Mouse (Mus musculus) limb, embryonic 14.5 days (tissue): ENCODE data around the gene Siae. TPM values are rescaled to one million over a fixed set of nuclear protein-coding genes. Genes with fewer than 3 reads are reported as not detected.

Experiments
- ATAC-seq: fragments of 200-750 bp; cut with Nextera tagmentation; 2 replicates; pipeline ENCODE4 v1.8.0; 2017; ENCODE audit warnings: low read depth, moderate number of reproducible peaks, moderate TSS enrichment; ENCODE audit not compliant: low FRiP score
- DNase-seq: peaks from one replicate; pipeline ENCODE4 v3.0.0-alpha.2; 2015; ENCODE audit warnings: low spot score
- H3K27ac ChIP-seq: fragments of 300-500 bp; sonication (generic); replicated peaks from 2 replicates; pipeline ENCODE4 v1.5.1; 2014; ENCODE audit warnings: low read depth, mild to moderate bottlenecking, low read length, moderate library complexity, mixed read lengths
- H3K27me3 ChIP-seq: fragments of 300-500 bp; sonication (generic); 2 replicates; pipeline ENCODE4 v1.6.1; 2014; ENCODE audit warnings: low read length, mixed read lengths; ENCODE audit not compliant: control insufficient read depth, insufficient read depth
- H3K36me3 ChIP-seq: fragments of 300-500 bp; sonication (generic); 2 replicates; pipeline ENCODE4 v1.6.1; 2014; ENCODE audit warnings: mild to moderate bottlenecking, low read length, moderate library complexity, mixed read lengths; ENCODE audit not compliant: control insufficient read depth, insufficient read depth
- H3K4me1 ChIP-seq: fragments of 300-500 bp; sonication (generic); 2 replicates; pipeline ENCODE4 v1.6.1; 2014; ENCODE audit warnings: antibody characterized with exemption, low read length, mixed read lengths; ENCODE audit not compliant: control insufficient read depth, insufficient read depth
- H3K4me2 ChIP-seq: fragments of 300-500 bp; sonication (generic); replicated peaks from 2 replicates; pipeline ENCODE4 v1.6.1; 2014; ENCODE audit warnings: low read depth, mild to moderate bottlenecking, low read length, moderate library complexity; ENCODE audit not compliant: severe bottlenecking
- H3K4me3 ChIP-seq: fragments of 300-500 bp; sonication (generic); replicated peaks from 2 replicates; pipeline ENCODE4 v1.5.1; 2014; ENCODE audit warnings: low read length
- H3K9ac ChIP-seq: fragments of 300-500 bp; sonication (generic); 2 replicates; pipeline ENCODE4 v1.6.1; 2014; ENCODE audit warnings: mild to moderate bottlenecking, low read depth, low read length, moderate library complexity; ENCODE audit not compliant: severe bottlenecking
- H3K9me3 ChIP-seq: fragments of 300-500 bp; sonication (generic); 2 replicates; pipeline ENCODE4 v1.6.1; 2016; ENCODE audit warnings: low read length; ENCODE audit not compliant: control insufficient read depth
- POLR2A ChIP-seq: fragments of 200-500 bp; IDR thresholded peaks from 2 replicates; pipeline ENCODE4 v1.8.0; 2012; ENCODE audit warnings: inconsistent platforms, mild to moderate bottlenecking, moderate library complexity, borderline replicate concordance; ENCODE audit not compliant: insufficient read depth, insufficient read length; ENCODE audit errors: extremely low read depth
- WGBS: fragments of 180-500 bp; shearing (Covaris S2); extraction: QIAGEN DNeasy Blood & Tissue Kit; methylation state at CpG from one replicate; pipeline ENCODE4 v1.1.7; 2014; 5-methylcytosine and 5-hydroxymethylcytosine counted together
- polyA plus RNA-seq, 2 experiments: library from polyadenylated mRNA; depleted of rRNA in 1 of 2; stranded (reverse) in 1 of 2; unstranded in 1 of 2; fragments of >200 nt; fragmentation: Nextera tagmentation in 1 of 2; extraction: Ambion mirVana in 1 of 2; gene quantifications; 2 replicates each; pipeline versions ENCODE4 v1.2.1 to v1.2.3; 2012 to 2014

Siae gene
- polyA plus RNA-seq, 2 experiments, result 8.1 to 9.4 TPM

DNA sequence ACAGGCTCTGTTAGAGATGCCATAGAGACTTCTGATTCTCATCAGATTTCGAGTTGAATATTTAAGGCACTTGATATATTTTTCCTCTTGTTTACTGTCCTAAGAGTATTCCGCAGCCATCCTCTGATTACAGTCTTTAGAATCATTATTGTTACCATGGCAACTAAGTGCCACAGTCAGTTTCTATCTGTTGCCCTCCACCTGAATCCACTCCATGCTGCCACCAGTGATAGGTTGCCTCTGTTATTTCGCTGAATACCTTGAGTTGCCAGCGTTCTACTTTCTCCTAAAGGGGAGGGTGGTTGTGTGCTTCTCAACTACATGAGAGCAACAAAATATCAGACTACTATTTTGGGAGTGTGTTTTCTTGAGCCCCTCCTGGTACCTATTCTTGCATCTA is 31.2 kb downstream of the Siae start:
- Histone ChIP-seq H3K4me1 (no peaks in the 10 kb centered on the region), H3K4me3 (no peak overlapping the region), H3K4me2 (no peak overlapping the region), H3K27ac (no peak overlapping the region), H3K36me3 (no peaks in the 10 kb centered on the region), H3K27me3 (no peaks in the 10 kb centered on the region), H3K9me3 (no peaks in the 10 kb centered on the region), H3K9ac (no peak overlapping the region)
- 79% methylated on average over 4 of the region's 4 CpGs for WGBS
- no peak for TF ChIP-seq POLR2A
- ATAC-seq, result no peak
- no peak for DNase-seq

DNA sequence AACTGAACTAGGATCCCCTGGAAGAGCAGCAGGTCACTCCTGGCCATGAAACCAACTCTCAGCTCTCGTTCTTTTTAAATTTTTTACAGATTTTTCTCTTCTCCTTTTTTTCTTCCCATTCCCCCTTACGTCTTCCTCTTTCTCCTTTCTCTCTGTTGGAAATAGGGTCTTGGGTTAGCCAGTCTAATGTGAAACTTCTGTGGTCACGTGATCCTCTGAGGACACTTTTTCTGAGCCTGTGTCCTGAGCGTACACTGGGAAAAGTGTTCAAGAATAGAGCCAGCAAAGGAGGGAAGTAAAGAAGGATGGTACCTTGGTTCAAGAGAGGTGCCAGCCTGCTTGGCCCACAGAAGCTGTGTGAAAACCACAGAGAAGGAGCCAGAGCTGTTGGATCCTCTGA is 34.9 kb downstream of the Siae start:
- no peak overlapping the region for H3K27ac ChIP-seq
- TF ChIP-seq POLR2A, result no peak
- 87% methylated on average over 4 of the region's 4 CpGs for WGBS
- no peaks in the 10 kb centered on the region for H3K9me3 ChIP-seq
- H3K36me3 ChIP-seq, result no peaks in the 10 kb centered on the region
- no peak overlapping the region for H3K9ac ChIP-seq
- H3K4me2 ChIP-seq, result no peak overlapping the region
- H3K4me3 ChIP-seq, result no peak overlapping the region
- DNase-seq (no peak), ATAC-seq (no peak)
- no peaks in the 10 kb centered on the region for H3K27me3 ChIP-seq
- no peaks in the 10 kb centered on the region for H3K4me1 ChIP-seq

DNA sequence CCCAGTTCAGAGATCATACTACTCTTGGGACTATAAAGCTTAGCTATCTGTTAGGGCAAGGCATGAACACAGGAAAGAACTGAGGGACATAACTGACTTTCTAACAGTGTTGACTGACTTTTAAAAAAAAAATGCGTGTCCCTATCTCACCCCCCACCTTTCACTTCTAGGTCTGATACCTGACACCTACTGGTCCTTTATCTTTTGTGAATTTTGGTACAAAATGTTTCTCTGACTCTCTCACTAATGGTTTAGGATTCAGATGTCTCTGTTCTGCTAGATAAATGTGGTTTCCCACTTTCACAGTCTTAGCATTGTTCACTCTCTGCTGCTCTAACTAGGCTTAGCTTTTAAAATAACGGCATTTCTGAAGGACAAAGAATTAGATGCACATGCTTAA is 36.5 kb downstream of the Siae start:
- H3K9me3 ChIP-seq, result no peaks in the 10 kb centered on the region
- no peak for DNase-seq
- no peak overlapping the region for H3K4me3 ChIP-seq
- H3K36me3 ChIP-seq, result no peaks in the 10 kb centered on the region
- 65% methylated on average over 2 of the region's 2 CpGs for WGBS
- no peak overlapping the region for H3K9ac ChIP-seq
- H3K27ac ChIP-seq, result no peak overlapping the region
- H3K4me1 ChIP-seq, result no peaks in the 10 kb centered on the region
- H3K27me3 ChIP-seq, result no peaks in the 10 kb centered on the region
- no peak overlapping the region for H3K4me2 ChIP-seq
- no peak for ATAC-seq
- TF ChIP-seq POLR2A, result no peak

DNA sequence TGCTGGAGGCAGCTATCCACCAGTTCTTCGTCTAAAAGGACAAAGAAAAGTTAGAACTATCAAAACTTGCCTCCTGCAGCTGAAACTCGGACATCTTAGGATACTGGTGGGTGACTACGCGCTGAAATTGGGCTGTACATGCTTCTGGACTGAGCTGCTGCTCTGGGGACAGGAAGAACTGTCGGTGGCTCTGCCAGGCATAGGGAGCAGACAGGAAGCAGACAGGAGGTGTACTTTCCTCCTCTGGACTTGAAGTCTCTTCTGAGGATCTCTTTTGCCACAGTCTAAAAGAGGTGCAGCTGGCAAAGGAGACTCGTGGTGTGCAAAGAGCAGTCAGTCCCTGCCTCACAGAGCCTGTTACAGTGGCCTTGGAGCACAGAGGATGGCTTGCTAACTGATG is 37.1 kb downstream of the Siae start:
- Histone ChIP-seq H3K4me1 (no peaks in the 10 kb centered on the region), H3K9me3 (no peaks in the 10 kb centered on the region), H3K27me3 (no peaks in the 10 kb centered on the region), H3K36me3 (no peaks in the 10 kb centered on the region), H3K9ac (no peak overlapping the region), H3K4me3 (no peak overlapping the region), H3K4me2 (no peak overlapping the region), H3K27ac (no peak overlapping the region)
- 58% methylated on average over 6 of the region's 6 CpGs for WGBS
- no peak for ATAC-seq
- no peak for DNase-seq
- no peak for TF ChIP-seq POLR2A

DNA sequence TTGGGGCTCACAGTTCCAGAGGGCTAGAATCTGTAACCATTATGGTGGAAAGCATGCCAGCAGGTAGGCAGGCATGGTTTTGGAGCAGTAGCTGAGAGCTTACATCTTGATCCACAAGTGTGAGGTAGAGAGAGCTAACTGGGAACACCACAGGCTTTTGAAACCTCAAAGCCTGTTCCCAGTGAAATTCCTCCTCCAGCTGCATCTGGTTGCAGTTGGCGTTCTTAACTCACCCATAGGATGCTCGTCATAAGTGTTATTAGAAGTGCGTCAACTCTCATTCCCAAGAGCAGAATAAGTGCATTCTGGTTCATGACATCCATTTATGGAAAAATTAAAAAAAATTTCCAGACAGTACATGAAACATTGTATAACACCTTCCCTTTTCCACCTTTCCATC is 38.2 kb downstream of the Siae start:
- Histone ChIP-seq H3K9me3 (no peaks in the 10 kb centered on the region), H3K4me1 (no peaks in the 10 kb centered on the region), H3K27ac (no peak overlapping the region), H3K4me2 (no peak overlapping the region), H3K9ac (no peak overlapping the region), H3K36me3 (no peaks in the 10 kb centered on the region), H3K4me3 (no peak overlapping the region), H3K27me3 (no peaks in the 10 kb centered on the region)
- TF ChIP-seq POLR2A, result no peak
- ATAC-seq (no peak), DNase-seq (no peak)
- WGBS, result 71% methylated on average over 3 of the region's 3 CpGs

DNA sequence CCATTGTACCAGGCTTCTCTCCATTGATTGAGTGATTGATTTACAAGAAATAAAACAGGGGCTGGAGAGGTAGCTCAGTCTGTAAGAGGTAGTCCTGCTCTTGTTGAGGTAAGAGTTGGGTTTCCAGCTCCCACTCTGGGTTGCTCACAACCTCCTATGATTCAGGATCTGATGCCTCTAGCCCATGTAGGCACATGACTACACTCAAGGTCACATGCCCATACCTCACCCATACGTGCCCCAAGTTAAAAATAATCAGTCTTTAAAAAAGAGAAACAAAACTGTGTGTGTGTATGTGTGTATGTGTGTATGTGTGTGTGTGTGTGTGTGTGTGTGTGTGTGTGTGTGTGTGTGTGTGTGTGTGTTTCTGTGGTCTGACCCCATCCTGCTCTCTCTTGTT is 40.1 kb downstream of the Siae start:
- no peak overlapping the region for H3K4me2 ChIP-seq
- no peak overlapping the region for H3K9ac ChIP-seq
- H3K27me3 ChIP-seq, result no peaks in the 10 kb centered on the region
- H3K4me3 ChIP-seq, result no peak overlapping the region
- H3K4me1 ChIP-seq, result no peaks in the 10 kb centered on the region
- no peak for ATAC-seq
- no peaks in the 10 kb centered on the region for H3K36me3 ChIP-seq
- TF ChIP-seq POLR2A, result no peak
- no peak for DNase-seq
- no peak overlapping the region for H3K27ac ChIP-seq
- 67% methylated on average over 1 of the region's 1 CpGs for WGBS
- H3K9me3 ChIP-seq, result no peaks in the 10 kb centered on the region
